Mouse (Mus musculus) stomach, postnatal 0 days (tissue): ENCODE measurements at regions not wholly inside any gene's neighbourhood (a gene's known extent, or its start where the extent isn't known, plus 50 kb on each side); places are given as distances from the start of the nearest gene placed in this dataset.
A peak's percentile ranks its signal among the peaks of the same experiment; 100 is the strongest.

Experiments used
- ATAC-seq: fragments of 200-750 bp; cut with Nextera tagmentation; 2 replicates; pipeline ENCODE4 v1.8.0; 2017; ENCODE audit not compliant: low FRiP score, low TSS enrichment
- DNase-seq: peaks from one replicate; pipeline ENCODE4 v3.0.0-alpha.2; 2016; ENCODE audit warnings: low spot score
- H3K27ac ChIP-seq: fragments of 300-500 bp; sonication (generic); replicated peaks from 2 replicates; pipeline ENCODE4 v1.5.1; 2014; ENCODE audit warnings: mild to moderate bottlenecking, control low read depth
- H3K27me3 ChIP-seq: fragments of 300-500 bp; sonication (generic); 2 replicates; pipeline ENCODE4 v1.6.1; 2014; ENCODE audit warnings: low read length; ENCODE audit not compliant: control insufficient read depth, insufficient read depth
- H3K36me3 ChIP-seq: fragments of 300-500 bp; sonication (generic); 2 replicates; pipeline ENCODE4 v1.6.1; 2014; ENCODE audit warnings: low read length, mixed read lengths; ENCODE audit not compliant: control insufficient read depth, insufficient read depth
- H3K4me1 ChIP-seq: fragments of 300-500 bp; sonication (generic); replicated peaks from 2 replicates; pipeline ENCODE4 v1.6.1; 2014; ENCODE audit warnings: antibody characterized with exemption; ENCODE audit not compliant: control insufficient read depth, insufficient read depth
- H3K4me2 ChIP-seq: fragments of 300-500 bp; sonication (generic); replicated peaks from 2 replicates; pipeline ENCODE4 v1.6.1; 2014; ENCODE audit warnings: low read depth, mild to moderate bottlenecking, control low read depth, moderate library complexity
- H3K4me3 ChIP-seq: fragments of 300-500 bp; sonication (generic); 2 replicates; pipeline ENCODE4 v1.5.1; 2014; ENCODE audit warnings: low read depth, low read length, control low read depth
- H3K9ac ChIP-seq: fragments of 300-500 bp; sonication (generic); 2 replicates; pipeline ENCODE4 v1.6.1; 2014; ENCODE audit warnings: mild to moderate bottlenecking, low read length, control low read depth, mixed read lengths
- H3K9me3 ChIP-seq: fragments of 300-500 bp; sonication (generic); 2 replicates; pipeline ENCODE4 v1.6.1; 2016; ENCODE audit warnings: low read length; ENCODE audit not compliant: control insufficient read depth
- CTCF ChIP-seq: IDR thresholded peaks from 2 replicates; pipeline ENCODE4 v1.5.1; 2016; ENCODE audit warnings: antibody characterized with exemption, low read depth, mild to moderate bottlenecking, moderate library complexity
- EP300 ChIP-seq: optimal IDR thresholded peaks from 2 replicates; pipeline ENCODE3; 2016; ENCODE audit warnings: antibody characterized with exemption
- WGBS: fragments of 180-500 bp; shearing (Covaris S2); extraction: QIAGEN DNeasy Blood & Tissue Kit; methylation state at CpG from one replicate; pipeline ENCODE4 v1.1.7; 2014; 5-methylcytosine and 5-hydroxymethylcytosine counted together

DNA sequence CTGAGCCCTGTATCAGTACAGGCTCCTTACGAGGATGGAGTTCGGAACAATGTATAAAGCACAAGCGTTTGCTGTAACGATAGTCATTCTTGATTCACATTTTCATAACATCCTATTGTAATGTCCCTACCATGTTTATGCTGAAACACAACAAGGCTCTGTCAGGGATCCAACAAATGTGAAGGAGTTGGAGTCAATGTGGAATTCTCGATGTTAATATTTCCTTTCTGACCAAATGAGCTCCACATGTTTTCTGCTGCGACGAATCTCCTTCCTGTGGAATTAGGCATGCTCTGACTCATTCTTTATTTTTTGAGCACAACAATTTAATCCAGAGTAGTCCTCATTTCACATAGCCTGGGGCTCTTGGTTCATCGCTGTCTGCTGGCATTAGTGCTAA is 588.0 kb upstream of the N6amt1 start:
- Histone ChIP-seq H3K36me3 (no peaks in the 10 kb centered on the region), H3K27ac (no peak overlapping the region), H3K9me3 (no peaks in the 10 kb centered on the region), H3K4me3 (no peak overlapping the region), H3K27me3 (no peaks in the 10 kb centered on the region), H3K9ac (no peak overlapping the region), H3K4me2 (no peak overlapping the region), H3K4me1 (no peaks in the 10 kb centered on the region)
- TF ChIP-seq CTCF = no peak
- TF ChIP-seq EP300 = no peak
- no peak for DNase-seq
- ATAC-seq = no peak
- 50% methylated on average over 8 of the region's 8 CpGs for WGBS

DNA sequence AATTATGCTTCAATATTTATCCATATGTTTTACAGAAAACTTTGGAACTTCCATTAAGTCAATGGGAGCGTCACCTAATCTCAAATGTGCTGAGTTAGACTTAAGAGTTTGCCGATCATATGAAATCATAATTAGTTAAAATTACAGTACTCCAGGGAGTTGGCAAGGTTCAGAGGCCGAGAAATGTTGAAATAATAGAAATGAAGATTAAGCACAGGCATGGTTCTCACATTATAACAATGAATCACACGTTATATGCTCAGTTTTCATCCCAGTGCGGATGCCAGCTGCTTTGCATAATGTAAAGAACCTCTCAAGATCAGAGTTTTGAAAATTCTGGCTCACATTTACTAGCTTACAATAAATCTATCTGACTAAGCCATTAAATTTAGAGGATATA is 612.7 kb upstream of the N6amt1 start:
- Histone ChIP-seq H3K27ac (no peak overlapping the region), H3K27me3 (no peaks in the 10 kb centered on the region), H3K4me1 (no peaks in the 10 kb centered on the region), H3K4me3 (no peak overlapping the region), H3K4me2 (no peak overlapping the region), H3K9me3 (no peaks in the 10 kb centered on the region), H3K9ac (no peak overlapping the region), H3K36me3 (no peaks in the 10 kb centered on the region)
- no peak for TF ChIP-seq CTCF
- TF ChIP-seq EP300 = no peak
- DNase-seq (no peak), ATAC-seq (no peak)
- WGBS = 56% methylated on average over 5 of the region's 5 CpGs

DNA sequence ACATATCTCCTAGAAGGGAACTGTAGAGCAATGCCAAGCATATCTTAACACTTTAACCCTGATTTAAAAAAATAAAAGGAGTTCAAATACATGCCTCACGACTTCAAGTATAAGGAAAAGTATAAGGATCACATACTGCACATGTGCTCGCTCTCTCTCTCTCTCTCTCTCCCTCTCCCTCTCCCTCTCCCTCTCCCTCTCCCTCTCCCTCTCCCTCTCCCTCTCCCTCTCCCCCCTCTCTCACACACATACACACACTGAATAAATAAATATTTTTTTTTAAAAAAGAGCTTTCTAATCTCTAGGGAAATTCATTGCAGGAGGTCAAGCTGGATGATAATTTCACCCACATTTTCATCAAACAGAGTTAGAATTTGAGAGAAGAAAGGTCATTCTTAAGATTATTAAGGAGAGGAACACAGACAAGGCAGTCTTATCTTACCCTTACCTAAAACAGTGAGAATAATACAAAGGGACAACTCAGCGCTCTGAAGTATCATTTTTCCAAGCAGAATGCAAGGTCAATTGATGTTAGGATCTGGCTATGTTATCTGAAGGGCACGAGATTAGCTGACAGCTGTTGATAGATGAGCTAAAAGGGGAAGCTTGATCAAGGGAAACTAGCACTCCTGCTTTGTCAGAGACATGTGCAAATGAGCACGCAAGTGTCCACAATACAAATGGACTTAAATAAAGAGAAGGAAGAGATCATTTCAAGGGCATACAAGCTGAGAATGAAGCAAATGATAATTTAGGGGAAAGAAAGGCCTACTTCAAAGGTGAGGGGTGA is 634.8 kb upstream of the N6amt1 start:
- Histone ChIP-seq H3K4me2 (no peak overlapping the region), H3K9ac (no peak overlapping the region), H3K4me1 (no peaks in the 10 kb centered on the region), H3K27me3 (no peaks in the 10 kb centered on the region), H3K9me3 (no peaks in the 10 kb centered on the region), H3K36me3 (no peaks in the 10 kb centered on the region), H3K27ac (no peak overlapping the region), H3K4me3 (no peak overlapping the region)
- DNase-seq (no peak), ATAC-seq (no peak)
- TF ChIP-seq CTCF (no peak), EP300 (no peak)
- 43% methylated on average over 5 of the region's 5 CpGs for WGBS

DNA sequence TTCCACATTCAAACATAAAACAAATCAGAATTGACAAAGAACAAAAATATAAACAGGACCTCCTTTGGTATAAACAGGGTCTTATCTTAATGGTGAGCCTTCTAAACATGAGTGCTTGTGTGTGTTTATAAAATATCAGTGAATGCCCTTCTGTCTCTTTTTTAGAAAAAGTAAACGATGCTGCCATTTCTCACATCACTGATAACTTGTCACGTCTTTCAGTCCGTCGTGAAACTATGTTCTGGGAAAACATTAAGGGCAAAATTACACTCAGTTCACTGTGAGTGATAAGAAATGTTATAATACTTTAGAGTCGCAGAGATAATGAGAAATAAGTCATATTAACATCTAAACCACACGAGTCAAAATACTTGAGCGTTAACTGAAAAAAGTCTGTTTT is 635.6 kb upstream of the N6amt1 start:
- no peak for TF ChIP-seq CTCF
- TF ChIP-seq EP300 = no peak
- WGBS = 34% methylated on average over 7 of the region's 7 CpGs
- no peak for ATAC-seq

DNA sequence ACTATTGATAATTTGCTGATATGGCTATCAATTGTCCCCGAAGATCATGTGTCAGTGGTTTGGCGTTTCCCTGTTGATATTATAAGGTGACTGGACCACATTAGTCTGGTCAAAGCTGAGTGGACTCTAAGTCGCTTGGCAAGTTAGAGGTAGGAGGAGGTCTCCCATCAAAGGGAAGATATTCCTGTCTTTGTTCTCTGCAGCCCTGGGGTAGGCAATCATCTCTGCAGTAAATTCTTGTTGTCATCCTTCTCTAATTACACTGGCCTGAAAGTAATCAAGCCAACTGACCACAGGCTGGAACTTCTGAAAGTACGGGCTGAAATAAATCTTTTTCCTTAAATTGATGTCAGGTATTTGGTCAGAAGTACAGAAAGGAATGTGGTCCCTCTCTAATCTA is 652.3 kb upstream of the N6amt1 start:
- Histone ChIP-seq H3K9ac (no peak overlapping the region), H3K4me3 (no peak overlapping the region), H3K27me3 (no peaks in the 10 kb centered on the region), H3K9me3 (no peaks in the 10 kb centered on the region), H3K36me3 (no peaks in the 10 kb centered on the region), H3K4me2 (no peak overlapping the region), H3K4me1 (no peaks in the 10 kb centered on the region), H3K27ac (no peak overlapping the region)
- DNase-seq = no peak
- ATAC-seq = no peak
- TF ChIP-seq CTCF = no peak
- TF ChIP-seq EP300 = no peak
- 68% methylated on average over 4 of the region's 4 CpGs for WGBS

More for the DNA sequence above, 635.6 kb upstream of the N6amt1 start:
- no peak for DNase-seq
- Histone ChIP-seq H3K4me1 (no peaks in the 10 kb centered on the region), H3K27ac (no peak overlapping the region), H3K4me2 (no peak overlapping the region), H3K27me3 (no peaks in the 10 kb centered on the region), H3K36me3 (no peaks in the 10 kb centered on the region), H3K9me3 (no peaks in the 10 kb centered on the region), H3K9ac (no peak overlapping the region), H3K4me3 (no peak overlapping the region)

DNA sequence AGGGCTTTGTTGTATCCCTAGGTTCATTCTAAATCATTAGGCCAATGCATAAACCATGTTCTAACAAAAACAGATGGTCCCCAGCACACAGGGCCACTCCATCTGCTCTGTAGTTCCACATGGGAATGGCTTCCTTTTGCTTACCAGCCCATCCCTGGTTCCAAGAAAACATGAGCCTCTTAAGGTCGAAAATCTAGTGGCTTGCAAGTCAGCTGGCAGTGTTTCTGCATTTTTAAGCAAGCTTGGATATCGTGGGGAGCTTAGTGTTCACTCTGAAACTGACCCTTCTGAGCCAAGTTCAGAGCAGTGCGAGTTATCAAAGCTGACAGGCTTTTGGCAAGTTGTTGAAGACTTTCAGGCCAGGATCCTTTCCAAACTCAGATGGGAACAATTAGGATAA is 659.5 kb upstream of the N6amt1 start:
- WGBS = 24% methylated on average over 3 of the region's 3 CpGs
- no peak overlapping the region for H3K4me2 ChIP-seq

More for the DNA sequence above, 659.5 kb upstream of the N6amt1 start:
- peak; percentile 14 for DNase-seq
- no peak for TF ChIP-seq EP300
- TF ChIP-seq CTCF = no peak
- Histone ChIP-seq H3K4me1 (no peaks in the 10 kb centered on the region), H3K27ac (no peak overlapping the region), H3K9ac (no peak overlapping the region), H3K4me3 (no peak overlapping the region), H3K27me3 (no peaks in the 10 kb centered on the region), H3K36me3 (no peaks in the 10 kb centered on the region), H3K9me3 (no peaks in the 10 kb centered on the region)
- peak; percentile 70; the same call in 1 of the 2 replicates for ATAC-seq
